Mouse (Mus musculus): ENCODE results near the gene Zc3hc1. TPM values are rescaled to one million over a fixed set of nuclear protein-coding genes. Genes with fewer than 3 reads are reported as not detected.
"Not testable (repeated sequence)": the region's sequence is repeated elsewhere in the genome, so short reads cannot be mapped to it uniquely, and the experiment has no call there.

Gene Zc3hc1
- polyA plus RNA-seq, 1 experiment from 2014 or later: 74.9 TPM

GRCm38 (mm10) chr6:30402091-30402491 is 11.3 kb upstream of the Zc3hc1 start:
- Histone ChIP-seq H3K4me3 (peak overlapping the region; percentile 73), H3K9me3 (no peaks in the 10 kb centered on the region), H3K27ac (peak overlapping the region; percentile 94), H3K27me3 (ENCODE audit: insufficient read depth, poor library complexity, severe bottlenecking) (no peaks in the 10 kb centered on the region), H3K4me1 (replicated peaks) (peaks cover 27% of the 10 kb centered on the region), H3K36me3 (peaks cover 7% of the 10 kb centered on the region; the same call in 1 of the 2 replicates)
- DNase-seq (ENCODE audit: low spot score): no peak
- under 1% methylated on average over 29 of the region's 29 CpGs for WGBS

- peak; percentile 100 for DNase-seq (ENCODE audit: low spot score)
- Histone ChIP-seq H3K27ac (peak within 1 kb of the TSS; percentile 94), H3K36me3 (0 out of 2 replicates have a peak, but pooled peaks cover under 1% of the 10 kb centered on the region), H3K27me3 (ENCODE audit: insufficient read depth, poor library complexity, severe bottlenecking) (no peaks in the 10 kb centered on the region), H3K4me1 (replicated peaks) (peaks cover 27% of the 10 kb centered on the region), H3K4me3 (peak within 1 kb of the TSS; percentile 73), H3K9me3 (no peaks in the 10 kb centered on the region)
- under 1% methylated on average over 41 of the region's 41 CpGs for WGBS
Observed at GRCm38 (mm10) chr6:30401308-30402015, 10.6 kb upstream of the Zc3hc1 start, which contains the start of gene Klhdc10. Klhdc10 (plus strand) TSS chr6:30401868.

- Histone ChIP-seq H3K4me1 (replicated peaks) (peaks cover 27% of the 10 kb centered on the region), H3K36me3 (no peaks in the 10 kb centered on the region), H3K4me3 (peak overlapping the region; percentile 73), H3K9me3 (no peaks in the 10 kb centered on the region), H3K27me3 (ENCODE audit: insufficient read depth, poor library complexity, severe bottlenecking) (no peaks in the 10 kb centered on the region), H3K27ac (peak overlapping the region; percentile 94)
- no peak for DNase-seq (ENCODE audit: low spot score)
- whole genome bisulfite sequencing: 11% methylated on average over 7 of the region's 7 CpGs
Observed at GRCm38 (mm10) chr6:30400716-30401115, 9.9 kb upstream of the Zc3hc1 start.

- DNase-seq (ENCODE audit: low spot score): no peak
- 85% methylated on average over 5 of the region's 5 CpGs for WGBS
- Histone ChIP-seq H3K27me3 (ENCODE audit: insufficient read depth, poor library complexity, severe bottlenecking) (no peaks in the 10 kb centered on the region), H3K27ac (peak overlapping the region; percentile 94), H3K4me1 (replicated peaks) (peaks cover 27% of the 10 kb centered on the region), H3K4me3 (no peak overlapping the region), H3K9me3 (no peaks in the 10 kb centered on the region), H3K36me3 (no peaks in the 10 kb centered on the region)
Observed at GRCm38 (mm10) chr6:30400146-30400545, 9.3 kb upstream of the Zc3hc1 start.

- H3K27ac ChIP-seq: no peak overlapping the region
- H3K27me3 ChIP-seq (ENCODE audit: insufficient read depth, poor library complexity, severe bottlenecking): no peaks in the 10 kb centered on the region
- no peaks in the 10 kb centered on the region for H3K9me3 ChIP-seq
- H3K4me3 ChIP-seq: no peak overlapping the region
- DNase-seq (ENCODE audit: low spot score): no peak
- H3K4me1 ChIP-seq (replicated peaks): 0 out of 2 replicates have a peak, but pooled peaks cover 5% of the 10 kb centered on the region
- H3K36me3 ChIP-seq: 0 out of 2 replicates have a peak, but pooled peaks cover 7% of the 10 kb centered on the region
- WGBS: 87% methylated on average over 7 of the region's 7 CpGs
Observed at GRCm38 (mm10) chr6:30391996-30392395, 1.2 kb upstream of the Zc3hc1 start.

- H3K4me1 ChIP-seq (replicated peaks); H3K9me3 ChIP-seq; H3K27me3 ChIP-seq (ENCODE audit: insufficient read depth, poor library complexity, severe bottlenecking); DNase-seq (ENCODE audit: low spot score): not testable (repeated sequence)
- Histone ChIP-seq H3K36me3 (peaks cover 24% of the 10 kb centered on the region), H3K27ac (peak overlapping the region; percentile 89), H3K4me3 (peak overlapping the region; percentile 69)
- WGBS: 30% methylated on average over 4 of the region's 4 CpGs
Observed at GRCm38 (mm10) chr6:30390271-30390670, 557 bp downstream of the Zc3hc1 start.

GRCm38 (mm10) chr6:30381116-30381515 is 9.7 kb downstream of the Zc3hc1 start:
- Histone ChIP-seq H3K36me3 (peaks cover 94% of the 10 kb centered on the region), H3K27ac (no peak overlapping the region), H3K27me3 (ENCODE audit: insufficient read depth, poor library complexity, severe bottlenecking) (no peaks in the 10 kb centered on the region), H3K9me3 (no peaks in the 10 kb centered on the region), H3K4me1 (replicated peaks) (no peaks in the 10 kb centered on the region), H3K4me3 (no peak overlapping the region)
- 75% methylated on average over 3 of the region's 3 CpGs for WGBS
- peak; percentile 23 for DNase-seq (ENCODE audit: low spot score)

- 94% methylated on average over 1 of the region's 1 CpGs for WGBS
- Histone ChIP-seq H3K36me3 (peaks cover 97% of the 10 kb centered on the region), H3K9me3 (no peaks in the 10 kb centered on the region), H3K4me3 (no peak overlapping the region), H3K4me1 (replicated peaks) (no peaks in the 10 kb centered on the region), H3K27ac (no peak overlapping the region), H3K27me3 (ENCODE audit: insufficient read depth, poor library complexity, severe bottlenecking) (no peaks in the 10 kb centered on the region)
- DNase-seq (ENCODE audit: low spot score): no peak
Observed at GRCm38 (mm10) chr6:30375791-30376190, 15.0 kb downstream of the Zc3hc1 start.

- Histone ChIP-seq H3K27ac (no peak overlapping the region), H3K4me1 (replicated peaks) (no peaks in the 10 kb centered on the region), H3K27me3 (ENCODE audit: insufficient read depth, poor library complexity, severe bottlenecking) (no peaks in the 10 kb centered on the region), H3K36me3 (peaks cover 97% of the 10 kb centered on the region), H3K9me3 (no peaks in the 10 kb centered on the region), H3K4me3 (no peak overlapping the region)
- 86% methylated on average over 16 of the region's 16 CpGs for WGBS
- no peak for DNase-seq (ENCODE audit: low spot score)
Observed at GRCm38 (mm10) chr6:30374731-30375510, 15.9 kb downstream of the Zc3hc1 start.

GRCm38 (mm10) chr6:30372627-30373369 is 18.0 kb downstream of the Zc3hc1 start:
- Histone ChIP-seq H3K36me3 (peaks cover 99% of the 10 kb centered on the region), H3K4me1 (replicated peaks) (no peaks in the 10 kb centered on the region), H3K27me3 (ENCODE audit: insufficient read depth, poor library complexity, severe bottlenecking) (no peaks in the 10 kb centered on the region), H3K27ac (no peak overlapping the region), H3K9me3 (no peaks in the 10 kb centered on the region), H3K4me3 (no peak overlapping the region)
- 94% methylated on average over 17 of the region's 17 CpGs for WGBS
- no peak for DNase-seq (ENCODE audit: low spot score)

GRCm38 (mm10) chr6:30369291-30369690 is 21.5 kb downstream of the Zc3hc1 start:
- H3K4me1 ChIP-seq (replicated peaks): no peaks in the 10 kb centered on the region
- no peaks in the 10 kb centered on the region for H3K9me3 ChIP-seq
- no peak for DNase-seq (ENCODE audit: low spot score)
- no peaks in the 10 kb centered on the region for H3K27me3 ChIP-seq (ENCODE audit: insufficient read depth, poor library complexity, severe bottlenecking)
- no peak overlapping the region for H3K27ac ChIP-seq
- 91% methylated on average over 3 of the region's 3 CpGs for WGBS
- peaks cover 99% of the 10 kb centered on the region for H3K36me3 ChIP-seq
- H3K4me3 ChIP-seq: no peak overlapping the region

GRCm38 (mm10) chr6:30363808-30364207 is 27.0 kb downstream of the Zc3hc1 start:
- Histone ChIP-seq H3K36me3 (peaks cover 61% of the 10 kb centered on the region), H3K9me3 (no peaks in the 10 kb centered on the region), H3K4me3 (no peak overlapping the region), H3K27ac (no peak overlapping the region), H3K27me3 (ENCODE audit: insufficient read depth, poor library complexity, severe bottlenecking) (no peaks in the 10 kb centered on the region), H3K4me1 (replicated peaks) (no peaks in the 10 kb centered on the region)
- 51% methylated on average over 5 of the region's 5 CpGs for WGBS
- DNase-seq (ENCODE audit: low spot score): no peak

Measured in hindbrain, embryonic 10.5 days (tissue).